Mouse (Mus musculus): ENCODE data around the gene Ran. TPM values are rescaled to one million over a fixed set of nuclear protein-coding genes. Genes with fewer than 3 reads are reported as not detected.

The Ran gene
- polyA plus RNA-seq, 1 experiment = 53.7 TPM

DNA sequence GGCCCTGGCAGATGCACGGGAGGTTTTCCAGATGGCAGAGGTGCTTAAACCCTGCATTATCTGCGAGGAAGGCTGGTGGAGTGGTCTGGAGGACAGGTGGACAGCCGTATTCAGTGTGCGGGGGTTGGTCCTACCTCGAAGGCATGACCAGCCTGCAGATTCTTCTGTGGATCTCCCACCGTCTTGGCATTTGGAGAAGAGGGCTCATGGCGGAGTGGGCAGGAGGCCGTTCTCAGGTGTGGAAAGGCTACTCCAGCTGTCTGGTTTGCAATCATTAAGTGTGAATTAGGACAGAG is 43.9 kb downstream of the Ran start:
- DNase-seq (ENCODE audit: low read depth) = no peak

DNA sequence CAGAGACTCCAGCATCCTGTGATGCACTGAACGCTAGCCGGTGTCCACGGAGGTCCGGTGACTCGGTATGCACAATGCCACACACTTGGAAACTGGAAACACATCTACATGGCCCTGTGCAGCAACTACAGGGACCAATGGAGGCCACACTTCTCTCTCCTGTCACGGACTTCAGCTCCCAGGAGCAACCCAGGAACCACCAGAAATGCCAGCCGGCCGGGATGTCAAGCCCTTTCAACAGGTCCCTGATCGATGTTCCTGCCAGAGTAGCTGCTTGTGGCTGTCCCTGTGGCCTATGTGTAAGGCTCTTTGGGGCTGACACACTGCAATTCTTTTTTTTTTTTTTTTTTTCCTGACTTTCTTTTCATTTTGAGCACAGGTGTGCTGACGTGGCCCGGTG is 44.3 kb downstream of the Ran start:
- no peak for DNase-seq (ENCODE audit: low read depth)

DNA sequence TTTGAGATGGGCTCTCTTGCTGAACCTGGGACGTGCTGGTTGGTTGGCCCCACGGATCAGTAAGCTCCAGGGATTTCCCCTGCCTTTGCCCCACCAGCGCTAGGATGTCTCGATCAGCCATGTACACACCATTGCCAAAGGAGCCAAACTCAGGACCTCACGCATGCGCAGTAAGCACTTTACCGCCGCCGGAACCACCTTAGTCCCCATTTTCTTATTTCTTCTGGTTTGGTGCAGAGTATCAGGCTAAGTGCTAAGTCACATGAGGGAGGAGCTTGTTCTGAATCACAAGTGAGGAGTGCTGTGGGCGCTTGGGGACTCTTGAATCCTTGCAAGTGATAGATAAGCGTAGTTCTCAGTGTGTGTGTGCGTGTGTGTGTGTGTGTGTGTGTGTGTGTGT is 45.4 kb downstream of the Ran start:
- no peak for DNase-seq (ENCODE audit: low read depth)

DNA sequence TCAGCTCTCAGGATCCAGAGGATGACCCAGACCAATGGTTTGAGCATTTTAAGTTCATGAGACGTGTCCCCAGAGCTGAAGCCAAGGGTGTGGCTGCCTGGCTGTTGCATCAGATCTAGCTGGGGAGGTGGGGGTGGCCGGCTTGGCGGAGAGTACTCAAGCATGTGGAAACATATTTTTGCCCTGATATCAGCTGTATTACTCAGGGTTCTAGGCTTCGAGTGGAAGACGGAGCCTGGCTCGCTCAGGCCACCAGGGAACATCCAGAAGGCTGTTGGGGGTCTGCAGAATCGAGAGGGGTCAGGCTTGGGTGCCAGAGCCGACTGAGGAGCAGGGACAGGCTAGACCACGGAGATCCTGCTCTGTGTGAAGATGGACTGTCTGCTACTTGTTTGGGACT is 46.1 kb downstream of the Ran start:
- DNase-seq (ENCODE audit: low read depth) = no peak

DNA sequence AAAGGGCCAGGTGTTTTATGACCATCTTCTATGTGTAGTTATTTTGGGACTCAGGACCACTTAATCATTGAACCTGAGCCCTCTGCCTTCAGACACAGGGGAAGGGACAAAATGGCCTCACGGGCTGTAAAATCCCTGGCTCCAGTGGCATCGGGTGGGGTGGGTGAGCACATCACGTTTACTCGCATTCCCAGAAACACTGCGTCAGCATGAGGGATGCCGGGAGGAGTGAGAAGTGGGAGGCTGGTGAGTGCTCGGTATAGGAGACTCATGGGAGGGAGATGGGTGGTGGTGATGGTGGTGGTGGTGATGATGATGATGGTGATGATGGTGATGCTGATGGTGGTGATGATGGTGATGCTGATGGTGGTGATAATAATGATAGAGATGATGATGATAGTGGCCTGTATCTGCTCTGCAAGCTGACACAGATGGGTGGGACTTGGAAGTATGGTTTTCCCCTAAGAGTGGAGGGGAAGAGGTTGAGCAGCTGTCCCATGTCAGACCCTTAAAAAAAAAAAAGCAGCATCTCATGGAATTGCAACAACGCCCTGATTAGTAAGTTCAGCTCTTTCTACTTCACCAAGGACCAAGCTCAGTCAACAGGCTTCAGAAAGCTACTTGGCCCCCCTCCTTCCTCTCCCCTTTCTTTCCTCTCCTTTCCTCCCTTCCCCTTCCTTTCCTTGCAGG is 46.8 kb downstream of the Ran start:
- DNase-seq (ENCODE audit: low read depth) = no peak

DNA sequence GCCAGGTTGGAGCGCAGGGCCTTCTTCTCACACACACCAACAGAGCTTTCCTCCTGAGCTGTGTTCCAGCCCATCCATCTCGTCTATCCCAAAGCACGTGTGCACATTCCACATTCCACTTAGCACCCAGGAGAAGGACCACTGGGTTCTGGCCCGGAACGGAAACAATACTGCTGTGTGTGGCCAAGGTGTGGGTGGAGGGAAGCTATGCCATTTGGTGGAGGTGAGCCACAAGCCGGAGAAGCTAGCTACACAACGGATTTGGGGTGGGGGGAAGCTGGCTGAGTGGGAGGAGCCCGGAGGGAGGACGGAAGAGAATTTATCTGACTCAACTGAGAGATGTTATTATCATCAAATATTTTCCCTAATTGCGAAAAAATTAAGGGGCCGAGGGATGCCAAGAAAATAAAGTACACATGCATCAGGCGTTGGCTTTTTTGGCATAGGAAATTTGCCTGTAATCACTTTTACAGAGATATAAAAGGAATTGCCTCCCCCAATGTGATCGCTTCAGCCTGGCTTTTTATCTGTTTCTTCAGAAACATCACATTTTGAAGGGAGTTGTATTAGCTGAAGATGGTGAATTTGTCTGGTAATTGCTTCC is 47.5 kb downstream of the Ran start:
- DNase-seq (ENCODE audit: low read depth) = no peak

DNA sequence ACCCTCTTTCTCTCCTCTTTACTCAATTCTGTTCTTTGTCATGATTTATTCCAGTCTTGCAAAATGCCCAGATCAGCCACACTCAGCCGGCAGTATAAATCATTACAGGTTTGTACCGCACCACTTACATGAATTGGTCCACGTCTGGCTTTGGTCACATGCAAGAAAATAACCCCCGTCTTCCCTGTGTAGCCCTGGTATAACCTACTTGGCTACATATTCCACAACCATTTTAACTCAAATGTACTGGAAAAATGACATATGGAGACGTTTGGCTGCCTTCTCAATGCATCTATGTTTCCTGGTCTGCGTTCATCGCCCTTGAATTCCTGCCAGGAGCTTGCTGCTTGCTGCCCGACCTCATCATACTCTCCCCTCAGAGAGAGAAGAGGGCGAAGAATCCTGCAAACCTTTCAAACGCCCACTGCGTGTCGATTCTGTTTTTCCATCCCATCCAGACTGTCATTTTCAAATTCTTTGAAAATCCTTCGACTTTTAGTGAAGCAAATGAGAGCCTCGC is 52.0 kb downstream of the Ran start:
- DNase-seq (ENCODE audit: low read depth) = no peak

DNA sequence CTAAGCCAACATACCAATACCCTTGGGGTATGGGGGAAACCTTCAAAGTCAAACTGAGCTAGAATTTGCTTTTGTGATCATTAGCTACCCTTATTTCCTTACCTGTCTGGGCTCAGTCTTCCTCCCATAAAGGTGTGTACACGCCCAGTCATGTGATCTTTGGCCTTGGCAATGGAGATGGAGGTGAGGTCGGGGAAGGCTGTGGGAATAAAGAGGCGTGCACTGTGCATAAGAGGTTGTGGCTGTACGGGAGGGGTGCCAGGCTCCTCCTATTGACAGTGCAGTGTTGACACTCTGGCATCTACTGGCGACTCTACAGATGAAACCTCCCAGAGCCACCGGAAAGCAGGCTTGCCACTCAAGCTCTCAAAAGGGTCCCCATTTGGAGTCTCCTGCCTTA is 53.5 kb downstream of the Ran start:
- no peak for DNase-seq (ENCODE audit: low read depth)

Other genes with a start within 250 kb of the Ran start
- 0.06 and 0.08 TPM in 2 replicates for gene Rimbp2, start 66.6 kb upstream of the Ran start, polyA plus RNA-seq (2012; rRNA removed)
- gene Stx2, start 11.5 kb upstream of the Ran start, polyA plus RNA-seq (2012; rRNA removed) = 25.5 and 46.1 TPM in 2 replicates
- 10.8 and 16.4 TPM in 2 replicates for gene Adgrd1, start 76.7 kb downstream of the Ran start, polyA plus RNA-seq (2012; rRNA removed)

Data from gonadal fat pad, adult 2 months (tissue).